ENCODE assay signal across 15 mouse cellular contexts in genomic region chr4:32405985-32406384, GRCm38 (mm10).
DNase-seq lines count a peak whose midpoint lies in the region; ATAC-seq and TF ChIP-seq lines count a peak whose summit lies in the region.
"Had no signal": no experiment of that assay in that cellular context is flagged by ENCODE, and none has a peak within 500 bp of the region (broad histone marks: within the 10 kb centered on the region; RNA-seq: fewer than 3 reads in every experiment).

No protein-coding gene starts in this region.

- no peak overlapping the region for H3K4me2 ChIP-seq in hindbrain, embryonic 13.5 days
- no peak overlapping the region for H3K4me2 ChIP-seq in hindbrain, embryonic 16.5 days (ENCODE audit: low read length)
- H3K4me2 ChIP-seq in CH12.LX (ENCODE audit: insufficient read depth, low read depth, poor library complexity, severe bottlenecking), result peak overlapping the region; percentile 51
- H3K4me2 ChIP-seq: embryonic facial prominence, embryonic 13.5 days; kidney, embryonic 15.5 days; lung, embryonic 14.5 days had no signal

- H3K79me2 ChIP-seq in CH12.LX (replicated peaks; ENCODE audit: control insufficient read depth, extremely low read depth, insufficient read depth, poor library complexity, severe bottlenecking), result no peaks in the 10 kb centered on the region

- 87% methylated on average over 3 of the region's 3 CpGs for WGBS in hindbrain, embryonic 13.5 days
- WGBS in hindbrain, embryonic 16.5 days, result 84% methylated on average over 3 of the region's 3 CpGs

- in situ Hi-C loops in CH12.LX (cut with MboI; ENCODE audit: low pct_ligation_motif_present, low pct_unique_long_range_greater_than_20kb, low sequenced_read_pairs), result loop anchor here (5.0 kb wide), 1 partner anchor 44 kb away; no protein-coding TSS in a partner anchor

- H3K27ac ChIP-seq in hindbrain, embryonic 13.5 days, result 0 out of 2 replicates have a peak overlapping the region, but pooled peaks have one; percentile 13
- H3K27ac ChIP-seq in hindbrain, embryonic 16.5 days (ENCODE audit: low read depth, low read length), result no peak overlapping the region
- H3K27ac ChIP-seq in CH12.LX (ENCODE audit: insufficient read depth, low read depth), result no peak overlapping the region
- H3K27ac ChIP-seq: embryonic facial prominence, embryonic 13.5 days; forebrain, embryonic 10.5 days; kidney, embryonic 15.5 days had no signal

- intact Hi-C loops in gastrocnemius, postnatal 36 days (cut with DNase I), result no loop called here

- no peak for TF ChIP-seq POLR2A in CH12.LX (IDR thresholded peaks at IDR 0.05; ENCODE audit: low read depth, low read length)

- peak; percentile 30 for TF ChIP-seq RAD21 in CH12.LX (IDR thresholded peaks at IDR 0.05; ENCODE audit: low read depth, low read length)

- H3K4me1 ChIP-seq in hindbrain, embryonic 13.5 days (replicated peaks), result peaks cover 21% of the 10 kb centered on the region
- peaks cover 4% of the 10 kb centered on the region; the same call in 1 of the 2 replicates for H3K4me1 ChIP-seq in hindbrain, embryonic 16.5 days (ENCODE audit: control insufficient read depth, insufficient read depth, low read depth, low read length)
- peaks cover 6 to 58% of the 10 kb centered on the region in 2 experiments for H3K4me1 ChIP-seq in CH12.LX (ENCODE audit: control insufficient read depth in 1 of 2, insufficient read depth in 2 of 2)
- H3K4me1 ChIP-seq: forebrain, embryonic 10.5 days had no signal

- no peak overlapping the region for H3K9ac ChIP-seq in hindbrain, embryonic 13.5 days
- no peak overlapping the region for H3K9ac ChIP-seq in hindbrain, embryonic 16.5 days (ENCODE audit: low read depth, low read length)
- no peak overlapping the region for H3K9ac ChIP-seq in CH12.LX (ENCODE audit: insufficient read depth, low read depth)
- H3K9ac ChIP-seq: embryonic facial prominence, embryonic 13.5 days; kidney, embryonic 15.5 days; lung, embryonic 14.5 days had no signal

- no peak overlapping the region for H3K4me3 ChIP-seq in hindbrain, embryonic 13.5 days
- no peak overlapping the region for H3K4me3 ChIP-seq in hindbrain, embryonic 16.5 days (ENCODE audit: low read length)
- no peak overlapping the region for H3K4me3 ChIP-seq in CH12.LX (replicated peaks in 1 of 3; ENCODE audit: low read depth in 2 of 3, low read length in 2 of 3, poor library complexity in 1 of 3)
- H3K4me3 ChIP-seq: embryonic facial prominence, embryonic 13.5 days; forebrain, embryonic 10.5 days; kidney, embryonic 15.5 days had no signal

- DNase-seq in spleen, postnatal 36 days (ENCODE audit: low spot score in 2 of 2), result peak; percentile 32
- DNase-seq in spleen, postnatal 14 days (ENCODE audit: low spot score in 2 of 2), result no peak
- peak; percentile 78 for DNase-seq in CH12.LX (ENCODE audit: extremely low read depth)
- peak; percentile 43 for DNase-seq in splenic B cell, adult 2 months (ENCODE audit: low read depth, low spot score)
- no peak for DNase-seq in gastrocnemius, postnatal 36 days
- DNase-seq: adrenal gland, adult 2 months; cerebellum, adult 18-20 months; heart, adult 11 months; heart, postnatal 14 days; lung, embryonic 14.5 days had no signal

- no peaks in the 10 kb centered on the region for H3K9me3 ChIP-seq in hindbrain, embryonic 13.5 days
- no peaks in the 10 kb centered on the region for H3K9me3 ChIP-seq in hindbrain, embryonic 16.5 days (ENCODE audit: control insufficient read depth, low read length)
- peaks cover 3% of the 10 kb centered on the region for H3K9me3 ChIP-seq in CH12.LX (replicated peaks; ENCODE audit: low read length)
- H3K9me3 ChIP-seq: embryonic facial prominence, embryonic 13.5 days; forebrain, embryonic 10.5 days; kidney, embryonic 15.5 days had no signal

- dilution Hi-C loops in CH12.LX (cut with MboI; ENCODE audit: extremely low pct_ligation_motif_present, extremely low pct_unique_long_range_greater_than_20kb, low sequenced_read_pairs), result no loop called here

- peak in 1 of 2 experiments; percentile 27; a peak in 2 of 4 replicates for TF ChIP-seq CTCF in CH12.LX (conservative IDR thresholded peaks at IDR 0.05 in 1 of 2, IDR thresholded peaks at IDR 0.05 in 1 of 2; ENCODE audit: low read depth in 2 of 2, low read length in 2 of 2)

- no peaks in the 10 kb centered on the region for H3K27me3 ChIP-seq in hindbrain, embryonic 13.5 days
- H3K27me3 ChIP-seq in hindbrain, embryonic 16.5 days (replicated peaks; ENCODE audit: control insufficient read depth, insufficient read depth, low read length), result no peaks in the 10 kb centered on the region
- H3K27me3 ChIP-seq in CH12.LX (replicated peaks), result peaks cover 5% of the 10 kb centered on the region
- no peaks in the 10 kb centered on the region for H3K27me3 ChIP-seq in splenic B cell, adult 2 months (ENCODE audit: control insufficient read depth, insufficient read depth, low read length, poor library complexity, severe bottlenecking)
- H3K27me3 ChIP-seq: embryonic facial prominence, embryonic 13.5 days; kidney, embryonic 15.5 days had no signal

- no peak for TF ChIP-seq EP300 in CH12.LX (IDR thresholded peaks at IDR 0.05; ENCODE audit: low read length)

- ATAC-seq in hindbrain, embryonic 13.5 days (ENCODE audit: low FRiP score), result no peak
- no peak for ATAC-seq in hindbrain, embryonic 16.5 days

- no peaks in the 10 kb centered on the region for H3K36me3 ChIP-seq in hindbrain, embryonic 13.5 days
- H3K36me3 ChIP-seq in hindbrain, embryonic 16.5 days (ENCODE audit: control insufficient read depth, insufficient read depth, low read length), result no peaks in the 10 kb centered on the region
- H3K36me3 ChIP-seq in CH12.LX (replicated peaks in 1 of 2; ENCODE audit: control insufficient read depth in 1 of 2, insufficient read depth in 1 of 2, low read length in 1 of 2), result no peaks in the 10 kb centered on the region
- 0 out of 2 replicates have a peak, but pooled peaks cover 4% of the 10 kb centered on the region for H3K36me3 ChIP-seq in splenic B cell, adult 2 months (ENCODE audit: control insufficient read depth, insufficient read depth, low read length, poor library complexity, severe bottlenecking)
- H3K36me3 ChIP-seq: embryonic facial prominence, embryonic 13.5 days; forebrain, embryonic 10.5 days; kidney, embryonic 15.5 days had no signal

TF ChIP-seq in CH12.LX, 34 proteins besides CTCF, POLR2A, EP300 and RAD21:
- TF ChIP-seq JUND (conservative IDR thresholded peaks at IDR 0.05; ENCODE audit: low read depth, low read length), result no peak; the same call in 1 of the 2 replicates
- TF ChIP-seq MXI1 (IDR thresholded peaks at IDR 0.05; ENCODE audit: low read depth, low read length), result peak; percentile 44; the same call in 1 of the 2 replicates
- TF ChIP-seq ETS1 (conservative IDR thresholded peaks at IDR 0.05; ENCODE audit: low read depth, low read length), result 0 out of 2 replicates have a peak, but pooled peaks have one; percentile 17
- TF ChIP-seq BHLHE40 (IDR thresholded peaks at IDR 0.05; ENCODE audit: low read depth, low read length), result 0 out of 2 replicates have a peak, but pooled peaks have one; percentile 18
- no peak for TF ChIP-seq TCF12 (IDR thresholded peaks at IDR 0.05; ENCODE audit: low read depth, low read length)
- TF ChIP-seq USF2 (conservative IDR thresholded peaks at IDR 0.05; ENCODE audit: low read depth, low read length), result no peak
- TF ChIP-seq MYC (IDR thresholded peaks at IDR 0.05; ENCODE audit: low read depth, low read length), result 0 out of 2 replicates have a peak, but pooled peaks have one; percentile 27
- TF ChIP-seq SMC3 (IDR thresholded peaks at IDR 0.05; ENCODE audit: low read depth, low read length), result peak; percentile 20

Comparison
In these comparisons a context has a peak if more than half of its experiments do, and no peak if none do; other contexts are left out.
1. DNase-seq: peak in spleen, postnatal 36 days (2 of 2), CH12.LX (single experiment) and splenic B cell, adult 2 months (single experiment); none in spleen, postnatal 14 days (0 of 2) and gastrocnemius, postnatal 36 days (0 of 2).